Mouse (Mus musculus) E14TG2a.4 (cell line): ENCODE measurements around the gene Anks4b.

ENCODE experiments used
- CTCF ChIP-seq: conservative IDR thresholded peaks from 2 replicates; pipeline ENCODE4 v1.5.1; 2014; ENCODE audit warnings: low read length
- POU5F1 ChIP-seq: IDR thresholded peaks from 2 replicates; pipeline ENCODE4 v1.6.1; 2014; ENCODE audit warnings: low read length, borderline replicate concordance

DNA sequence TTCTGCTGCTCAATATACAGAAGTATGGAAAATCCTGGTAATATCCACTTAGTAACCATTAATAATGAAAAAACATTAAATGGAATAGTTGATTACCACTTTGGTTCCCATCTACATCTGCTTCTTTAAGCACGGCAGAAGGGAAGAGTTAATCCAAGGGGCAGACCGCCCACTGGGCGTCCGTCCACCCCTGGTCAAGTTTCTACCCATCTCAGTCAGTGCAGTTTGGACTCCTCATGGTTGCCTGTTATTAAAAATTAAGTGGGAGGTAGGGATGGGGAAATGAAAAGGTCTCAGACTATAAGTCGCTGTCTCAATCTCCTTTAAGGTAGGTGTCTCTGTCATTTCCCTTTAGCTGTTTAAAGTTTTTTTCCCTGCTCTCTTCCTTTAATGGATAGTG is 15.3 kb downstream of the Anks4b start:
- TF ChIP-seq CTCF (no peak), POU5F1 (no peak)
